Mouse (Mus musculus): ENCODE measurements around the gene Capn12. TPM values are rescaled to one million over a fixed set of nuclear protein-coding genes. Genes with fewer than 3 reads are reported as not detected.

The Capn12 gene
- total RNA-seq, 2 experiments from 2014 or later, result not detected

DNA sequence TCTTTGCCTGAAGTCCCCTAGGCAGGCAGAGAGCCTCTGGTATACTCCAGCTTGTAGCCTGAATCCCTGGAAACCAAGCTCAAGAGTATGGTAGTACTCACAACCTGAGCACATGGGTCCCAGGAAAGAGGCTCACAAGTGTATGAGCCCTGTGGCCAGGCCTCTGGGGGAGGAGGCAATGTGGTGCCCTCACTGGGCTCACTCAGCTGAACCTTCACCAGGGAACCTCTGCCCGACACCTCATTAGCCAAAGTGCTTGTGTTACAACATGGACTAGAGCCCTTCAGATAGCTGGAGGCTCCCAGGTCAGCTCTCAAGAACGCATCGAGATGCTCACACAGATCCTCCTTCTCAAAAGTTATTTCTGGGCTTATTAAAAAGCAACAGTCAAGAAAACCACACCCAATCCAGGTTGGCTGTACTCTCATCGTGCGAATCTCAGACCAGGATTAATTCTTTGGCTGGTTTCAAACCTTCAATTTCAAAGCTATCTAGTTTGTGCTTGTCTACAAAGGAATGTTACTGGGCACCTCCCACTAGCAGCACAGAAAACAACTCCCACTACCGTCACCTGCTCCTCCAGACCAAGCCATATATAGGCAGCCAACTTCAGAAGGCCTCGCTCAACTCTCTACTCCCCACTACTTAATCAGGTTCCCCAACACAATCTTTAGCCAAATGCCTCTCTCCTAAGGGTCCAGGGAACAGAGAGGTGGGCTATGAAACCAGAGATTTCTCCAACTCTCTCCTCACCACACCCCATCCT, 58.4 kb downstream of the Capn12 start:
- no peak for ATAC-seq (replicated peaks; ENCODE audit: low FRiP score, poor library complexity, severe bottlenecking)

- no peak for ATAC-seq (replicated peaks; ENCODE audit: low FRiP score, poor library complexity, severe bottlenecking)
Measured at GRCm38 (mm10) chr7:28941129-28941528, 59.9 kb downstream of the Capn12 start.

DNA sequence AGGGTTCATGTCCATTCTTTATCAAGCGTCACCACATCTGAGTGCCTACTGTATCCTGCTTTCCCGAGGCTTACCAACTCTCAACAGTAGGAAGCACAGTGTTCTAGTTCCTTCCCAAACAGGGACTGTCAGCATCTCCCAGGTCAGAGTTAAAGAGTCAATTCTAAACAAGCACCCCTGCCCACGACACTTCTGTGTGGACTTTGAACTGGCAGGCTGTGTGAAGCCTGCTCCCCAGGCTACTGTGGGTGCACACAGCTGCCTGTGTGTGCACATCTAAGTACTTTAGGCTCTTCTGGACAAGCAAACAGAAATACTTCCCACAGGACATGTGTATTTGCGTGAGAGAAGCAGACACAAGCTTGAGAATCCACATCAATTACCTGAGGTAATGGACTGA, 60.3 kb downstream of the Capn12 start:
- ATAC-seq (replicated peaks; ENCODE audit: low FRiP score, poor library complexity, severe bottlenecking), result no peak

Other genes with a start within 250 kb of the Capn12 start
- gene Fbxo27, start 188.6 kb upstream of the Capn12 start, total RNA-seq (2015; ENCODE audit: low replicate concordance), result not detected in 2 replicates
- gene Fbxo27, start 188.6 kb upstream of the Capn12 start, total RNA-seq (2017; ENCODE audit: low replicate concordance), result 1.4 TPM in 1 of 2 replicates, not detected in the other
- 2.5 TPM in 1 of 2 replicates, not detected in the other for gene Fbxo17, start 164.6 kb upstream of the Capn12 start, total RNA-seq (2015; ENCODE audit: low replicate concordance)
- 1.3 TPM in 1 of 2 replicates, not detected in the other for gene Fbxo17, start 164.6 kb upstream of the Capn12 start, total RNA-seq (2017; ENCODE audit: low replicate concordance)
- gene Mrps12, start 139.6 kb upstream of the Capn12 start, total RNA-seq (2015; ENCODE audit: low replicate concordance), result 12.6 and 27.2 TPM in 2 replicates
- 16.2 and 17.5 TPM in 2 replicates for gene Mrps12, start 139.6 kb upstream of the Capn12 start, total RNA-seq (2017; ENCODE audit: low replicate concordance)
- 1.3 and 6.1 TPM in 2 replicates for gene Sars2, start 139.4 kb upstream of the Capn12 start, total RNA-seq (2015; ENCODE audit: low replicate concordance)
- 0.39 and 4.4 TPM in 2 replicates for gene Sars2, start 139.4 kb upstream of the Capn12 start, total RNA-seq (2017; ENCODE audit: low replicate concordance)
- gene Ccer2, start 125.2 kb upstream of the Capn12 start, total RNA-seq (2015; ENCODE audit: low replicate concordance), result not detected in 2 replicates
- gene Ccer2, start 125.2 kb upstream of the Capn12 start, total RNA-seq (2017; ENCODE audit: low replicate concordance), result not detected in 2 replicates
- 38.9 and 40.2 TPM in 2 replicates for gene Sirt2, start 114.7 kb upstream of the Capn12 start, total RNA-seq (2015; ENCODE audit: low replicate concordance)
- 3.6 and 14.5 TPM in 2 replicates for gene Sirt2, start 114.7 kb upstream of the Capn12 start, total RNA-seq (2017; ENCODE audit: low replicate concordance)
- gene Nfkbib, start 113.9 kb upstream of the Capn12 start, total RNA-seq (2015; ENCODE audit: low replicate concordance), result 8.3 and 12.2 TPM in 2 replicates
- 4.8 and 5.5 TPM in 2 replicates for gene Nfkbib, start 113.9 kb upstream of the Capn12 start, total RNA-seq (2017; ENCODE audit: low replicate concordance)
- gene Rinl, start 92.5 kb upstream of the Capn12 start, total RNA-seq (2015; ENCODE audit: low replicate concordance), result 4.3 and 8.8 TPM in 2 replicates
- gene Rinl, start 92.5 kb upstream of the Capn12 start, total RNA-seq (2017; ENCODE audit: low replicate concordance), result 5.4 and 19.4 TPM in 2 replicates
- 215 and 258 TPM in 2 replicates for gene Hnrnpl, start 72.9 kb upstream of the Capn12 start, total RNA-seq (2015; ENCODE audit: low replicate concordance)
- gene Hnrnpl, start 72.9 kb upstream of the Capn12 start, total RNA-seq (2017; ENCODE audit: low replicate concordance), result 202 and 252 TPM in 2 replicates
- gene Ech1, start 56.2 kb upstream of the Capn12 start, total RNA-seq (2015; ENCODE audit: low replicate concordance), result 34.2 and 61.2 TPM in 2 replicates
- 10.6 and 14.1 TPM in 2 replicates for gene Ech1, start 56.2 kb upstream of the Capn12 start, total RNA-seq (2017; ENCODE audit: low replicate concordance)
- not detected in 2 replicates for gene Lgals4, start 47.6 kb upstream of the Capn12 start, total RNA-seq (2015; ENCODE audit: low replicate concordance)
- 0.91 and 1.5 TPM in 2 replicates for gene Lgals4, start 47.6 kb upstream of the Capn12 start, total RNA-seq (2017; ENCODE audit: low replicate concordance)
- not detected in 2 replicates for gene Lgals7, start 17.6 kb upstream of the Capn12 start, total RNA-seq (2015; ENCODE audit: low replicate concordance)
- not detected in 2 replicates for gene Lgals7, start 17.6 kb upstream of the Capn12 start, total RNA-seq (2017; ENCODE audit: low replicate concordance)
- gene Actn4, start 80.9 kb downstream of the Capn12 start, total RNA-seq (2015; ENCODE audit: low replicate concordance), result 170 and 189 TPM in 2 replicates
- 173 and 197 TPM in 2 replicates for gene Actn4, start 80.9 kb downstream of the Capn12 start, total RNA-seq (2017; ENCODE audit: low replicate concordance)
- gene Eif3k, start 100.4 kb downstream of the Capn12 start, total RNA-seq (2015; ENCODE audit: low replicate concordance), result 83.8 and 161 TPM in 2 replicates
- 81.5 and 115 TPM in 2 replicates for gene Eif3k, start 100.4 kb downstream of the Capn12 start, total RNA-seq (2017; ENCODE audit: low replicate concordance)
- gene Map4k1, start 100.6 kb downstream of the Capn12 start, total RNA-seq (2015; ENCODE audit: low replicate concordance), result 13.0 and 23.1 TPM in 2 replicates
- gene Map4k1, start 100.6 kb downstream of the Capn12 start, total RNA-seq (2017; ENCODE audit: low replicate concordance), result 7.3 and 7.9 TPM in 2 replicates
- gene Ryr1, start 243.8 kb downstream of the Capn12 start, total RNA-seq (2015; ENCODE audit: low replicate concordance), result under 0.01 TPM in 1 of 2 replicates, not detected in the other
- not detected in 2 replicates for gene Ryr1, start 243.8 kb downstream of the Capn12 start, total RNA-seq (2017; ENCODE audit: low replicate concordance)